ENCODE assay signal across 8 mouse cellular contexts in the genomic region with DNA sequence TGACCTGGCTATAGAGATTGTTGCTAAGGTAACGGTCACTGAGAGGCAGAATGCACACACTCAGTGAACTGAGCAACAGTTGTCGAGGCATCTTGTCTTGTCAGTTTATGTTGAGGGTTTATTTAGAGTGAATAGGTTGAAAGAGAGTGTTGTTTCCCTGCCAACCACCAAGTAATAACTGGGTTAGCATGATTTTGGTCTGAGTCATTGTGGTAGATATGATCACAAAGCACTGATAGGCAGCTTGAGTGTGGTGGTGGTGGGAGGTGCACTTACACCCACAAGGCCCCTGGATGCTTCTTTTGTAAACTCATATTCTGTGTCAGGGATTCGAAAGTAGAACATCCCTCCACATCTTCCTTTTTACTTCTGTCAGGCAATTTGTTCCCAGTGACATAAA. TPM values are rescaled to one million over a fixed set of nuclear protein-coding genes. Genes with fewer than 3 reads are reported as not detected.
DNase-seq lines count a peak whose midpoint lies in the region; ATAC-seq and TF ChIP-seq lines count a peak whose summit lies in the region.
"Not testable (repeated sequence)": the region's sequence is repeated elsewhere in the genome, so short reads cannot be mapped to it uniquely, and the experiment has no call there.

No protein-coding gene starts in this region.

- H3K27me3 ChIP-seq in G1E (ENCODE audit: insufficient read depth, low read length); myocyte (ENCODE audit: control insufficient read depth, insufficient read depth, insufficient read length): not testable (repeated sequence)

- not testable (repeated sequence) for TF ChIP-seq CTCF in G1E (IDR thresholded peaks at IDR 0.05; ENCODE audit: low read depth, low read length)

- not testable (repeated sequence) for H3K4me3 ChIP-seq in G1E (ENCODE audit: low read depth, low read length); myocyte

- H3K9me3 ChIP-seq in G1E (replicated peaks) = not testable (repeated sequence)

- H3K36me3 ChIP-seq in G1E (replicated peaks); myocyte (ENCODE audit: control insufficient read depth, insufficient read depth): not testable (repeated sequence)

- H3ac ChIP-seq in myocyte (ENCODE audit: control insufficient read depth, insufficient read length) = not testable (repeated sequence)

- H3K4me1 ChIP-seq in G1E (ENCODE audit: insufficient read depth, low read depth, low read length) = peaks cover 20% of the 10 kb centered on the region

- H3K79me2 ChIP-seq in myocyte (ENCODE audit: control insufficient read depth, insufficient read depth) = not testable (repeated sequence)

- peak overlapping the region; percentile 12 for H3K4me2 ChIP-seq in myocyte (ENCODE audit: low read depth)

- not testable (repeated sequence) for TF ChIP-seq POLR2A in myocyte (IDR thresholded peaks at IDR 0.05; ENCODE audit: insufficient read length, low read depth)

- peak; percentile 78 for ATAC-seq in G1E (ENCODE audit: extremely low read depth, insufficient number of reproducible peaks, low FRiP score, poor library complexity, severe bottlenecking)
- ATAC-seq in common myeloid progenitor, adult 5-6 weeks (replicated peaks; ENCODE audit: low read depth, poor library complexity, severe bottlenecking) = peak; percentile 88
- peak; percentile 44 for ATAC-seq in granulocyte monocyte progenitor cell, adult 5-6 weeks (replicated peaks; ENCODE audit: poor library complexity, severe bottlenecking)
- peak; percentile 67 to 78 for ATAC-seq in hematopoietic stem cell, adult 5-6 weeks (replicated peaks in 1 of 2; ENCODE audit: insufficient read depth in 1 of 2, low FRiP score in 2 of 2, low TSS enrichment in 1 of 2, low read depth in 1 of 2, poor library complexity in 2 of 2, severe bottlenecking in 2 of 2)
- peak; percentile 30; the same call in 1 of the 2 replicates for ATAC-seq in megakaryocyte, adult 5-6 weeks (ENCODE audit: poor library complexity, severe bottlenecking)
- peak; percentile 52 for ATAC-seq in megakaryocyte progenitor cell, adult 5-6 weeks (replicated peaks; ENCODE audit: poor library complexity)
- ATAC-seq in megakaryocyte-erythroid progenitor cell, adult 5-6 weeks (replicated peaks; ENCODE audit: low FRiP score, low TSS enrichment, poor library complexity, severe bottlenecking) = peak; percentile 68

- DNase-seq in G1E (ENCODE audit: low spot score) = not testable (repeated sequence)

RNA-seq across cellular contexts. Expression of gene Bbs4, which starts 7.2 kb away (rescaled TPM):
- total RNA-seq in G1E (2014; fragmentation: Nextera tagmentation) (11.8 and 14.7 TPM in 2 replicates), G1E (2017) (12.1 and 14.3 TPM in 2 replicates)
- polyA plus RNA-seq in G1E (2012) (0.32 and 0.50 TPM in 2 replicates), myocyte (2012; fragmentation: generic; extraction: Trizol) (3.8 TPM)
- 7.4 and 12.3 TPM in 2 replicates for total RNA-seq in common myeloid progenitor, adult 5-6 weeks (2017)
- total RNA-seq in granulocyte monocyte progenitor cell, adult 5-6 weeks (2014; fragmentation: Nextera tagmentation) = 3.3 and 5.2 TPM in 2 replicates
- total RNA-seq in granulocyte monocyte progenitor cell, adult 5-6 weeks (2017) = 12.3 and 19.4 TPM in 2 replicates
- 22.8 and 27.7 TPM in 2 replicates for total RNA-seq in hematopoietic stem cell, adult 5-6 weeks (2017)
- total RNA-seq in megakaryocyte, adult 5-6 weeks (2015) = 3.1 and 4.7 TPM in 2 replicates
- 5.8 and 7.6 TPM in 2 replicates for total RNA-seq in megakaryocyte, adult 5-6 weeks (2017)
- 3.5 and 8.7 TPM in 2 replicates for total RNA-seq in megakaryocyte progenitor cell, adult 5-6 weeks (2015)
- total RNA-seq in megakaryocyte progenitor cell, adult 5-6 weeks (2017) = 7.6 and 9.7 TPM in 2 replicates
- total RNA-seq in megakaryocyte-erythroid progenitor cell, adult 5-6 weeks (2014; fragmentation: Nextera tagmentation) = 5.7 and 6.9 TPM in 2 replicates
- 9.6 and 17.4 TPM in 2 replicates for total RNA-seq in megakaryocyte-erythroid progenitor cell, adult 5-6 weeks (2017)

Comparison
In these comparisons a context has a peak if more than half of its experiments do, and no peak if none do; other contexts are left out.
1. ATAC-seq: peak in every context shown above with its lines; median percentile 88 in common myeloid progenitor, adult 5-6 weeks; 78 in G1E; 72 in hematopoietic stem cell, adult 5-6 weeks; 68 in megakaryocyte-erythroid progenitor cell, adult 5-6 weeks; 52 in megakaryocyte progenitor cell, adult 5-6 weeks; 44 in granulocyte monocyte progenitor cell, adult 5-6 weeks; 30 in megakaryocyte, adult 5-6 weeks.